Mouse (Mus musculus) mature B cell (primary cell): ENCODE measurements around the gene Frmd4a.

Experiments used
- in situ Hi-C: fragments of 300-500 bp; cut with MboI; formaldehyde crosslinking; loops from 2 replicates; pipeline ENCODE4 v1.14.3; 2019

The Frmd4a gene

DNA sequence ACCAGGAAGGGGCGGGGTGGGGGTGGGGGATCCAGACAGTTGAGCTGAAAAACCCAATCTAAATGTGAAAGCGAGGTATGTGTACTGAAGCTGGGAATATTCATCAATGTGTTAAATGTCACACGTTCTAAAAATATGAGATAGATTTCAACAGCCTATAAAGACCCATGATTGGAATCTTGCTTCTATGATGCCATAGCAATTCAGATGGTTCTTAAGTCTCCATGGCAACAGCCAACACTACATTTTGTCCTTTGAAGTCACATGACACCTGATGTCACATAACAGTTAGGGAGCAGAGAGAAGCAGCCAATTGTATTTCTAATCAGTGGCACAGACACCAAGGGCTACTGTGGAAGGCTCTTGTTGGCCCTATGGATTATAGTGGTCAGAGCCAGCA is 120.0 kb downstream of the Frmd4a start:
- in situ Hi-C loops: no loop called here

DNA sequence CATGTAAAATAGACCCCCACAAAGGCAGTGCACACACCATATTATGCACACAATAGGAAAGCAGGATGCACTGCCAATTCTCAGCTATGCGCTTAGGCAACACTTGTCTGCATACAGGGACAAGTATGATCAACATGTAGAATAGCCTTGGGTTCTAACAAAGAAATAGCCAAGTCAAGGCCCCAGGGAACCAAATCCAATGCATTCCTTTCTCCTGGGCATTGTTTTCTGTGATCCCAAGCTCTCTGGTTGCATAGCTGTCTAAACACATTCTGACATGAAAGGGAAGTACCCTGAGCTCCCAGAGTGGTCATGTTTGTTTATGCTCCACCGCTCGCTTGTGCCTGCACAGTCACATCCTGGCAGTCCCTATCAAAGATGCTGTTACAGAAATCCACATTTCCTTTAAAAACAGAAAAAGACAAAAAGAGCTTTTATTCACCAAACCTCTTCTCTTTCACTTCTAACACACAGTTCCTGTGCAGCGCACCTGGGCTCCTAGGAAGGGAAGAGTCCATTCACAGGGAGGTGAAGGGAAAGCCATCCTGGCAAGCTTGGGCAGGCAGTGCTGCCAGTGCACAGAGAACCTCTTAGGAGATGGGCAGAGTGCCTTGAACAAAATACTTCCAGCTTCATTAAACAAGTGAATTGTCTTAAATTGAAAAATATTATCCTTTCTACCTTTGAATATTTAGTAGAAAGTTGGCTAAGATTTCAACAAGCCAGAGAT is 124.9 kb downstream of the Frmd4a start:
- in situ Hi-C loops: no loop called here

DNA sequence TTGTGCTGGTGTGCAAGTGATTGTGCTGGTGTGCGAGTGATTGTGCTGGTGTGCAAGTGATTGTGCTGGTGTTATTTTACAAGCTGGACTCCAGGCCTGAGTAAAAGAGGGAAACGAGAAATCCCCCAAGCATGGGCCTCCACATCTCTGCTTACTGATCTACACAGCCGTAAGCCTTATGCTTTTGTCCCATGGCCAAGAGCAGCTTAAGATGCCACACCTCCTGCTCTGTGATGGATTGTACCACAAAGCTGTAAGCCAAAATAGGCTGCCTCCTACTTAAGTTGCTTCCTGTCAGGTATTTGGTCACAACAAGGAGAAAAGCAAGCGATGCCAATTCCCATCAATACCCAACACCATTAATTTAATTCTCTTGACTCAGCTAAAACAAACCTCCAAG is 126.9 kb downstream of the Frmd4a start:
- in situ Hi-C loops: no loop called here

DNA sequence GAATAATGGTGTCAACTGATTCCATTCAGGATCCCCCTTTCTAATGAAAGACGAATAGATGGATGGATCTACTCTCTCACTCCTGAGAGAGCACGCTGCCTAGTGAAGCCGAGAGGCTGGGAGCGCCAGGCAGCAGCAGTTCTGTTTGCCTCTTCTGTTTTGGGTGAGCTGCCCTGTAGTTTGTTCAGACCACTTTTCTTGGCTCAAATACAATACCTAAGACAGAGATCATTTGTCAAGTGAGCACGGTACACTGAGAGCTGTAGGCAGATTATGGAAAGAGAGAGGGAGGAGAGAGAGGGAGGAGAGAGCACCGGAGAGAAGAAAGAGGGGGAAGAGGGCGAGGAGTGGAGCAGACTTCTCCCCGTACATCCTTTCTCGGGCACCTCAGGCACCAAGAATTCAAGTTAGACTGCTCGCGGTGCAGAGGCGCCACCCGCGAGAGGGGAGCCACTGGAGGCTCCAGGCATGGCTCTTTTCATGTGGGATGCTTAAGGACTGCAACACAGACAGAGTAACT is 135.1 kb downstream of the Frmd4a start:
- in situ Hi-C loops: no loop called here

DNA sequence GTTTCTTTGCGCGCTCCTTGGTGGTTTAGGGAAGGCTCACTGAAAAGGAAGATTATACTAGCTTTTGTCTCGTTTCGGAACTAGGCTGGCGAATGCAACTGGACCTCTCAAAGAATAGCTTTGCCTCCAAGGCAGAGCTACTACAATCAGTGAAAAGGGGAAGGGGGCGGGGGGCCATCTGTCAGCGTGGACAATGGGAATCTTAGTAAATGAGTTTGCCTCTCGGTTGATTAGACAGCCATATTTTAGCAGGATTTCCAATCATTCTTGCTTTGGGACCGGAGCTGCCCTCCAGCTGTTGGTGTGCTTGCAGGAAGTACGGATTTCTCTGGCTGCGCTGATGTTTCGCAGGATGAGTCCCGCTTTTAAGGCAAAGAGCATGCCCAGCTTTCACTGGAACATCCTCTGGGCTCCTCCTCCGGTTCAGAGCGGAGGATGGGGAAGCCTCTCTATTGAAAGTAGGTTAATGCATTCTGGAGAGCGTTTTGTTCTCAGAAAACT is 135.7 kb downstream of the Frmd4a start:
- in situ Hi-C loops: no loop called here

DNA sequence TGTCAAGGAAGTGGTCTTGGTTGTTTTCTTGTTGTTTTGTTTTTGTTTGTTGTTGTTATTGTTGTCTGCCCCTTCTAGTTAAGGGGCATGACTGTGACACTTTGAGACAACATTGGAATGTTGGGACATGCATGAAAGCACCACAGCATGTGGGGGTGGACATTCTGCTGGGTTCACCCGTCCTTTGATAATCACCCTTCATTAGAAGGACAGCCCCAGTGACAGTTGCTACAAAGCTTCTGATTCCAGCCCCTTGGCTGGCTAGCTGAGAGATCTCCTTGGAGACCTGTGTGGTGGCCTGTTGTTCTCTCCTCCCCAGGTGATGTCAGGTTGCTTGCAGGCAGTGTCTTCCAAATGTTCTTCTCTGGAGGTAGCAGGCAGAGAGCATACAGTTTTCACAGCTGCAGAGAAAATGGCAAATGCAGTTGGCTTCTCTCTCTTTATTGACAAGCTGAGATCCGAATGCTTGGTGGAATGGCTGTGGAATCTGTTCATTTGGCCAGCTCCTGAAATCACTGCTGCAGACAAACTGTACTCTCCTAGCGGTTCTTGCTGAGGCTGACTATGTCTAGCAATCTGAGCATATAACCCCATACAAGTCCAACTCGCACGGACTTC is 136.6 kb downstream of the Frmd4a start:
- in situ Hi-C loops: no loop called here

DNA sequence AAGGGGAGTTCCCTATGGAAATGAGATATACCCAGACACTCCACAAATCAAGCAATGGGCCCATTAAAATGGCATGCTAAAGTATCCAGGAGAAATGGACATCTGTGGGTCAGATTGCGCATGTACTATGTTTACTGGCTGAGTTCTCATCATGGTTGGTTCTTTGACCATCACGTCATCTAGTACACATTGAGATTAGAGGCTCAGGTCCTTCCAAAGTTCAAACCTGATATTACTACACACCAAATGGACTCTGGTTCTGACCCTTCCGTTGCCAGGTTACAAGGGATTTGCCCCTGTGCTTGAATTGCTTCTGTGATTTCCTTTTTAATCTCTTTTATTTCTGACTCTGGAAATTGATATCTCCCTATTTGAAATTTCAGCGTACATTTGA is 137.1 kb downstream of the Frmd4a start:
- in situ Hi-C loops: no loop called here

DNA sequence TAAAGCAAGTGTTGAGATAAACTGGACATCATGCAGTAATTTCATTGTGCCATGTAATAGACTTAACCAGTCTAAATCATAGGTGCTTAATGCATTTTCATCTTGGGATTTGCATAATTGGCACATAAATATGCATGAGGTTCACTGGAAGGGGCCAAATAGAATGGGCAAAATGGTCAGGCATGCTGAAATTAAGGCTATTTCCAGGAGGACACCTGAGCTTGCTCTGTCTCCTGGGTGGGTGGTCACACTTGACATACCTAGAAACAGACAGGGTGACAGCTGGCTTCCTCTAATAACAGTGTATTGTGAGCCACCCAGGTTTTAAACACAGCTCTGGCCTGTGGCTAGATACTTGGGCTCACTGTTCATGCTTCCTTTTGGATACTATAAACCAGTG is 137.9 kb downstream of the Frmd4a start:
- in situ Hi-C loops: no loop called here

DNA sequence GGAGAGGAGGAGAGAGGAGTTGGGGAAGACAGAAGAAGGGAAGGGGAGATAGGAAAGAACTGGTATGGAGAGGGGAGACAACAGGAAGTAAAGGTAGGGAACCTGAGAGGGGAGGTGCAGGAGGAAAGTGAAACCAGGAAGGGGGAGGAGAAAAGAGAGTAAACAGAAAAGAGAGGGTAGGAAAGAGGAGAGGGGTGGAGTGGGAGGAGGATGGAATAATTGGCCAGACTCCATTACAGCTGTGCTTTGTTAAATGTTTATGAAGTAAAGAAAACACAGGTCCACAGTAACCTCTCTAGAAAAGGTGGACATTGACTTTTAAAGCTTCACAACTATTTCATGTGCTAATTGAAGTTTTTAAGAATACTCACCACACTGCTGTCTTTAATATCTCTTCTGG is 139.0 kb downstream of the Frmd4a start:
- in situ Hi-C loops: no loop called here

DNA sequence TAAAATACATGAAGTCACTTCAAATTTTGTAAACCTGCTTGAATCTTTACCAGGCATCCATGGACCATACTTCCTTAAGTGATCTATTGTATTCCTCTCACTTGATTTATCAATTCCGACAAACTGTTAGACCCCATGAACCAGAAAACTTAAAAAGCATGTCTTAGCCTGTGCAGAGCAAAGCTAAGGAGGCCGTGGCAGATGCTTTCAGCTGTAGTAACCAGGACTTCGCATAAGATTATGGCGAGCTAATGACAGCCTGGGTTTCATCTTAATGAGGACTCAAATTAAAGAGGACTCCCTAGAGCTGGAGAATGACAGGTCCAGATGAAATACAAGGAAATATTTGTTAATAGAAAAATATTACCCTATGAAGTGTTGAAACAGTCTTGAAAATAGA is 139.9 kb downstream of the Frmd4a start:
- in situ Hi-C loops: no loop called here

DNA sequence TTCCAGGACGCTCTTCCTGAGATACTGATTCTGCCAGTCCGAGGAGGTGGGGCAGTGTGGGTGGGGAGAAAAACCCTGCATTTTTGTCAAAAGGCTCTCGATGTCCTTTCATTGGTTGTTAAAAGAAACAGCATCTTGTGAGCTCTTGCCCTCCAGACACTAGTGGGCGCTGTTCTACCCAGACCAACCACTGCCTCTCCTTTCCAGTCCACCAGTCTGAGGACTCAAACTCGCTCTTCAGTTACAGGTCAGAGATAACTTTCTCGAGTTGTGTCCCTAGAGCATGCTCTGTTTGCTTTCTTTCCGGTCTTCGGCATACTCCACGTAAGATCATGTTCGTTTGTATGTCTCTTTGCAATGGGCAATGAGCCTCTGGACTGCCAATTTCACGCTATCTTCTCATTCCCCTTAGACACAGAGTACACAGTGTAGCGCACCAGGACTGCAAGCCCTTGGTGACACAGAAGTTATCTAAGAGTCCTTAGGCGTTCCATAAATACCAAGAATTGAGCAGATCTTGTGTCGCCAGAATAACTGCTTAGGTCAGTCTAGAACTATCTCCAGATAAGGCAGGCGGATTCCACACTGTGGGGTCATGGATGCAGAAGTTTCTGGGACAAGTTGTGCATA is 142.2 kb downstream of the Frmd4a start:
- in situ Hi-C loops: no loop called here

DNA sequence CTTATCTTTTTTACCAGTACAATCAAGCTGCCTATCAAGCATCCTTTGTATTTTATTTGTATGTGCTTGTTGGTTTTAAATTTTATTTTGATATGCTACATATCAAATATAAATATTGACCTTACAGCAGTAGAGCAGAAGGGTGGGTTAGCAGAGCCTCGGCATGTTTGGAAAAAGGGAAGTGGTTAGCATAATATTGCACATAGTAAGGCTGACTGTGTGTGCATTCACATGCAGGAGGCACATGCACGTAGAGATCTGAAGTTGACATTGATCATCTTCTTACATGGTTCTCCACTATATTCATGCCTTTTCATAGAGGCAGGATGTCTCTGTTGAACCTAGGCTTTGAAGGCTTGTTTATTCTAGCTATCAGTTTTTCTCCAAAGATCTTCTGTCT is 148.7 kb downstream of the Frmd4a start:
- in situ Hi-C loops: no loop called here

DNA sequence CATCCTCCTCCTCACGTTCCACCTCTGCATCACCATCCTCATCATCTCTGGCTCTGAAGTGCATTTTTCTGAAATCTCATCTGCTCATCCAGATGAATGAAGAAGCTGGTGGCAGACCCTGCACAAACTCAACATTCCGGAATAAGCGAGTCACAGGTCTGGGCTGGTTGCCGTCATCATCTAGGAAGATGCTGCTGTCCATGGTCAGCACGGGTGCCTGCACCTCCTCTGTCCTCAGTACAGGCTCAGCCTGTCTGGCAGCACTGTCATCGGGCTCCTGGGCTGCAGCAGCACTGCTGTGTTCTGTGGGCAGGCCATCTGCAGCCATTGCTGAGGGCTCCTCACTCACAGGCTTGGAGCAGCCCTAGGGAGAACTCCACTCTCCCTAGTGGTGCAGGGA is 149.6 kb downstream of the Frmd4a start:
- in situ Hi-C loops: no loop called here

DNA sequence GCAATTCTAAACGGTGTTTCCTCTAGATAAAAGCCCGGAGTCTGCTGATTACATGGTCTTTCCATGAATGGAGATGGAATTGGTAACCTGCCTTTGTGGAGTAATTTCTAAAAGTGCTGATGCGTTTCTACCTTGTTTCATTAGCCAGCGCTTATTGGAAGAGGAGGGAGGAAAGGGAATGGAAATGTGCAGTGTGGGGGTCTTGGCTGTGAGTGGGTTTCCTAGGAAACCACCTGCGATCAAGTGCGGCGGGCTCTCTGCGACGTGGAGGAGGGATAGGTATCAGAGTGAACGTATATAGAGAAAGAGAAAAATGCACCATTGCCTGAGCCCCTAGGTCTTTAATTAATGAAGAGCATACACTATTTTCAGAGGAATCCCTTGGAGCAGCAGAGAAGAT is 152.2 kb downstream of the Frmd4a start:
- in situ Hi-C loops: no loop called here

DNA sequence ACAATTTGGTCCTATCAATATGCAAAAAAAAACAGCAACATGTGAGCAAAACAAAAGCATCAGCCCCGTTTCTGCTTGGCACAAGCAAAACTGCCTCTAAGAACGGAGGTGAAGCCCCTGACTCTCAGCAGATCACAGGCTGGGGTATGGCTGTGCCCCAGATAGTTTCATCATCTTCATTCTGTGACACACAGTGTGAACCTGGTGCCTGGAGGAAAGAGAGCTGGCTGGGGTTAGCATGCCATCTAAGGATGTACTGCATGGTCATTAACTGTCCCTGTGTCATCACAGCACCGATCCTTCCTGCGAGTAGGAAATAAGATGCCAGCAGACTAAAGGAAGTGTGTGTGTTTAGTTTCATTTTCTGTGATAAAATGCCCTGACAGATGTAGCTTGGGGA is 152.7 kb downstream of the Frmd4a start:
- in situ Hi-C loops: no loop called here

DNA sequence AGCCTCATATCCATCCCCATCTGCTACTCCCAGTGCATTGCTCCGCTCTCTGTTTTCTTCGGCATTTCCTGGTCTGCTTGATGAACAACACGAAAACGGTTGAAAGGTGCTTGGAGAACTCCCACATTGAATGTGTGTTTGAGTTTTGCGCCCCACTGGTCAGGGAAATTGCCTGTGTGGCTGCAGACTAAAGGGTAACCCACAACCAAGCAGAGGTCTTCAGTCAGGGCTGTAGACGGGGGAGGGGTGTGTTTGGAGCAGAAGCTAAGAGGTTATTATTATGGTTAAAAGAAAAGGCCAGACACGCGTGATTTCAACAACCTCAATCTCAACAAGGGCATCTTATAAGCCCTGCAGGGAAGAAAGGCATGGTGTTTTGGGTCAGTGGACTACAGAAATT is 167.5 kb downstream of the Frmd4a start:
- in situ Hi-C loops: no loop called here

DNA sequence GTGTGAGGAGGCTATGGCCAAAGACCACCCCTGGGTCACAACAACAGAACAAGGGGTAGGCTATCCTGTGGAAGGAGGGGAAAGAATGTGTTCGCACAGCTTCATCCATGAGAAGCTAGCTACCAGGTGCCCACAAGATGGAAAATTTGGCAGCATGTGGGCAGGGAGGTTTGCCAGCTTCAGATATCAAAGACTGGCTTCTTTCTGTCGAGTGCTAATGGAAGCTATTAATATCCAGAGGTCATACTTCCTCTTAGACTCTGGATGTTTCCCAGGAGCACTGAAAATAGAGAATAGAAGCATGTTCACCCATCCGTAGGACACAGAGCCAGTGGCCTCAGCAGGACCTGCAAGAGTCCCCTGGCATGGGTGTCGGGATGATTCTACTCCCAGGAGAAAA is 170.0 kb downstream of the Frmd4a start:
- in situ Hi-C loops: no loop called here

DNA sequence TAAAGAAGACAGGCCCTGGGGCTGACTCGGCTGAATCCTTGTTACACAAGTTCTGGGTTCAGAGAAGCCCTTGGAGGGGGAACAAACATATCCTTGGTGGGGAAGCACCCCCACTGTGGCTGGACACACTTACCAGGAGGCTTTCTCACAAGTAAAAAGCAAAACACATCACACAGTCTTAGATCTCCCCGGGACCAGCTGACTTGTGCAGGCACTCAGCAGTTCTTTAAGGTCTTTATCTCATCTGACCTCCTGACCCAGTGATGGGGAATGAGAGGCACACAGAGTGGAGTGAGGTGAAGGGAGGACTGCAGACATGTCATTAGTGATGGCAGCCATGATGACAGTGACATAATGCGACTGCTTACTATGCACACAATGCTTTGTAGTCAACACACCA is 170.8 kb downstream of the Frmd4a start:
- in situ Hi-C loops: no loop called here

DNA sequence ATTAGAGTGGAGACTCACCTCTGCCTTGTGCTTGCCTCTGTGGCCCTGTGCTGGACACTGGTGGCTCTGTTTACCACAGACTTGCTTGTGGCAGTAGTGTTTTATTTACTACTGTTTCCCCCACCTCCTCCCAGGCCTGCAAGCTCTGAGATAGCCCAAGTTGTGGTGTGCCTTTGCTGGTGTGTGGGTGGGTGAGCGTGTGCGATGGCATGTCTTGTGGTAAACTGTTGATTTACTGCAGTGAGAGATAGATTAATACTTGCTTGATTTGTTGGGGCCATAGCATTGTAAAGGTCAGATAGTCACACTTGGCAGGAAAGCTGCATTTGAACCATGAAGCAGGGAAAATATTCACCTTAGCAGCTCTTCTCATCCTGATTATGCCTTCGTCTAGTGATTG is 172.8 kb downstream of the Frmd4a start:
- in situ Hi-C loops: no loop called here

DNA sequence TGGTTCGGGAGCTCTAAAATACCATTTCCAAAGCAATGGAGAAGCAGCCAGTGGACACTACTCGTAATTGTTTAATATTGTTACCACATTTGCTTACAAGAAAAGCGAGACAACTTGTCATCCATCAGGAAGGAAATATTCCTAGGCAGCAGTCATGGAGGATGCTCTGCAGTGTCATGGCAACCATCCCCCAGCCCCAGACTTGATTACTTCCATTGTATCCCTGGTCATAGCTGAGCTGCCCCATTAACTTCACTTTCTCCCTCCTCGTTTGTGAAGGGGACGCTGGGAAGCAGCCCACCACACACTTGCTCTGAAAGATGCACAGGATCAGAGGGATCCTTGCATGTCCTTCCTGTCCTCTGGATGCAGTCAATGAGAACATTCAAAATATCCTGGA is 173.5 kb downstream of the Frmd4a start:
- in situ Hi-C loops: no loop called here

DNA sequence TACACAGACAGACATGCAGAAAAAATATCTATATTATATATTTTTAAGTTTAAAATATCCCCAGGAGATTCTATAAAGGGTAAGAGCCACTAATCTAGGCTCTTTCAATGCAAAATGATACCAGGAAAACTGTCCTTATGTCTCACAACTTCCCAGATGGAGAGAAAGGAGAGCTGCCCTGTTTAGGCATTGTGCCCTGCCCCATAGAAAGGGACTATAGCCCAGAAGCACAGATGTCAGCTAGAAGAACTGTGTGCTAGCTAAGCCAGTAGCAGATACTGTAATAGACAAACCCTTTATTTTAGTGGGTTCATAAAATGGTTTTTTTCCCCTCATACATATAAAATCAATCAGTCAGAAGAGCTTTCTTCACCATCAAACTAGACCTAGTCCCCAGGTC is 175.7 kb downstream of the Frmd4a start:
- in situ Hi-C loops: no loop called here

DNA sequence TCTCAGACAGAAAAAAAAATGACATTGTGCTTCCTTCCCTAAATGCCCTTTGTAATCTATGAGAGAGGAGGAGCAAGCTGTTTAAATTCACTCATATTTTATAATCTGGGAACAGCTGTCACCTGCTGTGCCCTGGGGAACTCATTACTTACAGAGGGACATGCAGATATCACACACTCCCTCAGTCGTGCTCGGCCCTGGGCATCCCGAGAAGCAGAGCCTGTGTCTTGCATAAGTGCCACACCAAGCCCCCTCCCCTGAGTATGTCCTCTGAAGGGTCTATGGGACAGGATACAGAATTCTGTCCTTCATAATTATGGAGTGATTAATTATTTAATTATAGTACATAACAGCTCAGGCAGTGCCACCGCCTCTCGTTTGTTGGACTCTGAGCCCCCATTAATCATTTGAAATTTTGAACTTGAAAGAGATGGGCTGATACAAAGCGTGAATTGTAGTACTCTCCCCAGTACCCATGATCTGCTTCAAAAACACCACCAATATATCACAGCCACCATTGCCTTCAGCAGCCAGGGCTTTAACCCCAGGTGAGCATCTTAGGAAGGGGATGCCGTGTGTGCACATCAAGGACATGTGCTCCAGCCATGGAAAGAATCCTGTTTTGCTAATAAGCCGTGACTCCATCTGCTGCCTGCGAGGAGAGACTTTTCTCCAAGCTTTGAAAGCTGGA is 177.0 kb downstream of the Frmd4a start:
- in situ Hi-C loops: no loop called here

DNA sequence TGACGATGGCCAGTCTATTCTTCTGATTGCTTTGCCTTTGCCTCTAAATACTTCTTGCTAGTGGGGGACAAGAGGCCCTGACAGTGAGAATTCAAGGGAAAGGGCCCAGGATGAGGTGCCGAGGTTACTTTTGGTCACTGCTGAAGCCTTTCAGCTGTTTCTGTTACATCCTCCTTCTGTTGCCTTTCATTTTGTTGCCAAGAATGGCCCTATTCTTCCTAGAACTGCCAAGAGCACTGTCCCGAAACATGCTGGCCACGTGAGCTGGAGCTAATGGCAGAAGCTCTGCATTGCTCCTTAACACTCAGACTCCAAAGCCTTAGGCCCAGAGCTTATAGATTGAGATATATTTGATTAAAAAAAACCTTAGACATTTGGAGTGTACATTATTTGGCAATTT is 178.5 kb downstream of the Frmd4a start:
- in situ Hi-C loops: no loop called here
